Mouse (Mus musculus) bone marrow macrophage, adult 2 months (primary cell): ENCODE data around the gene Ralgapa2.

Experiments
- CTCF ChIP-seq: IDR thresholded peaks from 2 replicates; pipeline ENCODE4 v1.5.1; 2012; ENCODE audit warnings: low read depth, mild to moderate bottlenecking, low read length, moderate library complexity
- POLR2A ChIP-seq: IDR thresholded peaks from 2 replicates; pipeline ENCODE4 v1.6.1; 2012; ENCODE audit warnings: mild to moderate bottlenecking, low read depth, low read length, borderline replicate concordance

DNA sequence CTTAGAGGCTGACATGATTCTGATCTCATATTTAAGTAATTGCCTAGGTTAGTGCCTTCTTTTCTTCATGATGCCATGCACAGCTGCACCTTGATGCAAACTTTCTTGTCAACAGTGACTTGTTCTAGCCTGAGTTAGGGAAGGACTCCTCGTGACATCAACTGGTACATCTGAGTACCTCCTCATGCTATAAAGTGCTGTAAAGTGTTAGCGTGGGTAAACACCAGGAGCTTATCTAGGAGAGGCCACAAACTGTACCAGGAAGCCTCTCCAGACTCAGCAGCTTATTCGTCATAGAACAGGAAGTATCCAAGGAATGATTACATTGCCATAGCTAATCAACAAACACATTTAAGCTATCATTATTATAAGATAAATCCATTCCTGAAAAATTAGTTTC, 23.9 kb downstream of the Ralgapa2 start:
- TF ChIP-seq CTCF, result no peak
- TF ChIP-seq POLR2A, result no peak
